Mouse (Mus musculus) forebrain, postnatal 0 days (tissue): ENCODE data around the gene Syngr4. TPM values are rescaled to one million over a fixed set of nuclear protein-coding genes. Genes with fewer than 3 reads are reported as not detected.
"Not testable (repeated sequence)": the region's sequence is repeated elsewhere in the genome, so short reads cannot be mapped to it uniquely, and the experiment has no call there.

Experiments used
- ATAC-seq: fragments of 200-750 bp; cut with Nextera tagmentation; 2 replicates; pipeline ENCODE4 v1.8.0; 2017; ENCODE audit warnings: mild to moderate bottlenecking, moderate library complexity
- DNase-seq: peaks from one replicate; pipeline ENCODE4 v3.0.0-alpha.2; 2015
- H3K27ac ChIP-seq: fragments of 300-500 bp; sonication (generic); 2 replicates; pipeline ENCODE4 v1.5.1; 2014; ENCODE audit warnings: low read depth, mild to moderate bottlenecking, antibody characterized with exemption, low read length, moderate library complexity, mixed read lengths
- H3K27me3 ChIP-seq: fragments of 300-500 bp; sonication (generic); 2 replicates; pipeline ENCODE4 v1.6.1; 2014; ENCODE audit warnings: mild to moderate bottlenecking, low read length, mixed read lengths; ENCODE audit not compliant: insufficient read depth
- H3K36me3 ChIP-seq: fragments of 300-500 bp; sonication (generic); 2 replicates; pipeline ENCODE4 v1.6.1; 2014; ENCODE audit warnings: mild to moderate bottlenecking, moderate library complexity; ENCODE audit not compliant: insufficient read depth
- H3K4me1 ChIP-seq: fragments of 300-500 bp; sonication (generic); 2 replicates; pipeline ENCODE4 v1.6.1; 2014; ENCODE audit warnings: antibody characterized with exemption; ENCODE audit not compliant: insufficient read depth
- H3K4me2 ChIP-seq: fragments of 300-500 bp; sonication (generic); 2 replicates; pipeline ENCODE4 v1.6.1; 2014; ENCODE audit warnings: low read depth, mild to moderate bottlenecking, moderate library complexity
- H3K4me3 ChIP-seq: fragments of 300-500 bp; sonication (generic); 2 replicates; pipeline ENCODE4 v1.5.1; 2014; ENCODE audit warnings: low read depth, low read length, mixed read lengths
- H3K9ac ChIP-seq: fragments of 300-500 bp; sonication (generic); 2 replicates; pipeline ENCODE4 v1.6.1; 2014; ENCODE audit warnings: mild to moderate bottlenecking
- H3K9me3 ChIP-seq: fragments of 300-500 bp; sonication (generic); 2 replicates; pipeline ENCODE4 v1.6.1; 2016; ENCODE audit warnings: low read length
- CTCF ChIP-seq: sonication (generic); IDR thresholded peaks from 2 replicates; pipeline ENCODE4 v1.5.1; 2016; ENCODE audit warnings: antibody characterized with exemption, control low read depth, low read depth
- WGBS: fragments of 180-500 bp; shearing (Covaris S2); extraction: QIAGEN DNeasy Blood & Tissue Kit; methylation state at CpG from one replicate; pipeline ENCODE4 v1.1.7; 2014; 5-methylcytosine and 5-hydroxymethylcytosine counted together
- polyA plus RNA-seq: library from polyadenylated mRNA; unstranded; fragments of >200 nt; fragmentation: Nextera tagmentation; extraction: Ambion mirVana; gene quantifications from 2 replicates; pipeline ENCODE4 v1.2.1, GENCODE M21; 2015
- total RNA-seq: library from RNA; depleted of rRNA; stranded (reverse); fragments of >200 nt; gene quantifications from 2 replicates; pipeline ENCODE4 v1.2.3, GENCODE M21; 2014

Syngr4 gene
- total and polyA plus RNA-seq, 2 experiments from 2014 or later, result 0.40 TPM; not detected in 1

DNA sequence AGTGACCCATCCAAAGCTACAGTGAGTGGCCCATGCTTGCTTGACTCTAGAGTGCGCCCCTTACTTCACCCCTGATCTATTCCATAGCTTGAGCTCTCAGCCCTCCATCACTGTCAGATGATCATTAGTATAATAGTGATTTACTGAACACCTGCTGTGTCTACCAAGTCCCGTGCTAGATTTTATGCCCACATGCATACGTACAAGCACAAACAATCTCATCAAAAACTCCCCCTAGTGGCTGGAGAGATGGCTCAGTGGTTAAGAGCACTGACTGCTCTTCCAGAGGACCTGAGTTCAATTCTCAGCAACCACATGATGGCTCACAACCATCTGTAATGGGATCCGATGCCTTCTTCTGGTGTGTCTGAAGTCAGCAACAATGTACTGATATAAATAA, 1.6 kb upstream of the Syngr4 start:
- peak overlapping the region; percentile 71; the same call in 1 of the 2 replicates for H3K4me2 ChIP-seq
- WGBS, result 48% methylated on average over 4 of the region's 4 CpGs
- H3K36me3 ChIP-seq, H3K27me3 ChIP-seq, H3K9me3 ChIP-seq, ATAC-seq, H3K27ac ChIP-seq, H3K4me1 ChIP-seq, H3K9ac ChIP-seq: not testable (repeated sequence)
- peak; percentile 49 for TF ChIP-seq CTCF
- DNase-seq, result peak; percentile 32
- H3K4me3 ChIP-seq, result peak overlapping the region; percentile 55; the same call in 1 of the 2 replicates

DNA sequence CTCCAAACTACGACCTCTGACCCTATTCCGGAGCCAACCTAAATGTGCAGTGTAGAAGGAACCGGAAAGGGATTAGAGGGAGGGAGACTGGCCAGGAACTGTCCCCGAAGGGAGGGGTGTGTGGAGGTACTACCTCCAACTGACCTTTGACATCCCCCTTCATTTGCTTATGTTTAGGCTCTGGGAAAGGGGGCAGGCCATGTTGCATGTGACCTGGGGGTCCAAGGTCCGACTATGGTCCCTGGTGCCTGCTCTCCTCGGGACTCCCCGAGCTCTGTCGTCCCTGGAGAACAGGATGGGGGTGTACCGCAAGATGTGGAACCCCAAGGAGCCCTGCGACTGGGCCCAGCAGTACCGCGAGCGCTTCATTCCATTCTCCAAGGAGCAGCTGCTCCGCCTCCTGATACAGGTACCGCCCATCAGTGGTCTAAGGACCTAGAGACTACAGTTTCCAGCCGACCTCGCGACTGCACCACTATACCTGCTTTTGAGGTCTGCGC, 794 bp upstream of the Syngr4 start:
- no peaks in the 10 kb centered on the region for H3K9me3 ChIP-seq
- peak overlapping the region; percentile 74 for H3K27ac ChIP-seq
- no peaks in the 10 kb centered on the region for H3K36me3 ChIP-seq
- TF ChIP-seq CTCF, result no peak
- H3K27me3 ChIP-seq, result no peaks in the 10 kb centered on the region
- H3K9ac ChIP-seq, result peak overlapping the region; percentile 63
- peak; percentile 67 for DNase-seq
- peak; percentile 51 for ATAC-seq
- no peaks in the 10 kb centered on the region for H3K4me1 ChIP-seq
- WGBS, result 2% methylated on average over 19 of the region's 19 CpGs
- H3K4me2 ChIP-seq, result peak overlapping the region; percentile 71
- peak overlapping the region; percentile 55 for H3K4me3 ChIP-seq

DNA sequence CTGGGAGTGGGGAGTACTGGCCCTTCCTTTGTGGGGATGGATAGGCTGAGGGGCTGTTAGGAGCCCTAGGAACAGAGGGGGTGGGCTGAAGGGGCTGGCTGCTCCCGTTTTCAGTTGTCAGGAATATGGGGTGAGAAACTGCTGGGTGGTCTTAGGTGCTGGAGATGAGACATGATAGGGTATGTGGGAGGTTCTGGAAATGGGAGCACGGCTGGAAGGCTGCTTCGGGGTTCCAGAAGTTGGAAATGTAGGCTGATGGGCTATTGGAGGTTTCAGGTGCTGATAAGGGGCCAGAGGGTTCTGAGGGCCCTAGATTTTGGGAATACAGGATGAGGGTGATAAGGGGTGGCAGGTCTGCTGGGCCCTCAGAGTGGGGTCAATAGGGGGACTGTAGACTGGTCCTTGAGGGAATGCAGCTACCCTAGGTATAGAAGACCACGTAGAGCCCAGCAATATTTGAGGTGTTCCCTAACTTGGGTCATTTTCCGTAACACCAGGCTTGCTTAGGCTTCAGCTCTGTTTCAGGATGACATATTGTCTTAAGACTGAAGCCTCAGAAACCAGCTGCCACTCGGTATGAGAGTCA, 490 bp downstream of the Syngr4 start:
- DNase-seq, result no peak
- Histone ChIP-seq H3K4me2 (peak overlapping the region; percentile 71), H3K4me1 (no peaks in the 10 kb centered on the region), H3K27ac (no peak overlapping the region), H3K36me3 (no peaks in the 10 kb centered on the region), H3K4me3 (peak overlapping the region; percentile 55), H3K27me3 (no peaks in the 10 kb centered on the region), H3K9ac (no peak overlapping the region), H3K9me3 (no peaks in the 10 kb centered on the region)
- WGBS, result 76% methylated on average over 6 of the region's 6 CpGs
- TF ChIP-seq CTCF, result no peak
- ATAC-seq, result no peak

DNA sequence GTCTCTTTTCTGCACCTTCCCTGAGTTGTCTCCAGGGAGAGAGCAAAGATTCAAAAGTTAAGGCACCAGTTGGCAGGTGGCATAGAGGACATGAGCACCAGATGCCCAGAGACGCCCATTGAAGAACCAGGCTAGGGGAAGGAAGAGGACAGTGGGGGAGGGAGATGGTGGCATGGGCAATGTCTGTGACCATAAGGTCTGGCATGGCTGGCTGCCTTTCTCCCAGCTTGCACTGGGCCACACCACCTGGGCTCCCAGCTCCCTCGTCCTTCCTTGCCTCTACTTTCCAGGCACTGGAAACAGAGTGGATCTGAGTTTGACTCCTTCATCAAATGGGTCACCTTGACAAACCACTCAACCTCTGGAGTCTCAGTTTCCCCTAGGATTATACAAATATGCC, 3.9 kb downstream of the Syngr4 start:
- H3K36me3 ChIP-seq, result no peaks in the 10 kb centered on the region
- no peaks in the 10 kb centered on the region for H3K9me3 ChIP-seq
- H3K4me2 ChIP-seq, result no peak overlapping the region
- WGBS, result 83% methylated on average over 2 of the region's 2 CpGs
- ATAC-seq (no peak), DNase-seq (no peak)
- no peak for TF ChIP-seq CTCF
- no peak overlapping the region for H3K9ac ChIP-seq
- no peak overlapping the region for H3K4me3 ChIP-seq
- no peak overlapping the region for H3K27ac ChIP-seq
- no peaks in the 10 kb centered on the region for H3K4me1 ChIP-seq
- H3K27me3 ChIP-seq, result no peaks in the 10 kb centered on the region

DNA sequence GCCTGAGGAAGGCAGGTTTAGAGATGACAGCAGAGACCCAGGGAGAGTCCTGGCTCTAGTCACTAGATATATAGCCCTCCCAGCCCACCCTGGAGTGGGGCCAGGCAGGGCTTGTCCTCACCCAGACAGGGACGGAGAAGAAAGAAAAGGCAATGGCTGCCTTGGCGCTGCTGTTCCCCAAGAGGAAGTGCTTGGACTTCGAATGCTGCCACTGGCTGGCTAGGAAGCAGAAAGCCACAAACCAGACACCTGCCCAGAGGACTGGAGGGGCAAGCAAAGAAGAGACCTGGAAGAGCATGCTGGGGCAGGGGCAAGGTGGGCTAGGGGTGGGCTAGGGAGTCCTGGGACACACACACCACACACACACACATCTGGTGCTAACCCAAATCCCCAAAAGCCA, 9.3 kb downstream of the Syngr4 start:
- Histone ChIP-seq H3K27me3 (no peaks in the 10 kb centered on the region), H3K4me3 (no peak overlapping the region), H3K9ac (no peak overlapping the region), H3K27ac (no peak overlapping the region), H3K9me3 (no peaks in the 10 kb centered on the region), H3K36me3 (peaks cover 30% of the 10 kb centered on the region), H3K4me1 (no peaks in the 10 kb centered on the region), H3K4me2 (no peak overlapping the region)
- no peak for TF ChIP-seq CTCF
- DNase-seq (no peak), ATAC-seq (no peak)
- WGBS, result 45% methylated on average over 3 of the region's 3 CpGs

DNA sequence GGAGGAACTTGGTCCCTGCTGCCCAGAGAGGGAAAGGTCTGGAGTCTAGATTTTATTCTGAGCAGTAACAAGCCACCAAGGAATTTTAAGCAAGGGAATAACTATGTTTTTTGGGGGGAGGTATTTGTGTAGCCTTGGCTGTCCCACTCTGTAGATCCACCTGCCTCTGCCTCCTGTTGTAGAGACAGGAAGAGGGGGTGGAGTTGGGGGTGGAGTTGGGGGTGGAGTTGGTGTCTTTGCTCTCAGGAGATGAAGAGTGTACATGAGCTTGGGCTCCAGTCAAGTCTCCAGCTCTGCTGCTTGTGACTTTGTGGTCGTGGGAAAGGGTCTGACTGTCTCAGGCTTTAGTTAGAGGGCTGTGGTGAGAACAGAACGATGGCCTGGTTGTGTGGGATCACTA, 15.5 kb downstream of the Syngr4 start:
- TF ChIP-seq CTCF, result no peak
- ATAC-seq, result no peak
- WGBS, result 95% methylated on average over 2 of the region's 2 CpGs

DNA sequence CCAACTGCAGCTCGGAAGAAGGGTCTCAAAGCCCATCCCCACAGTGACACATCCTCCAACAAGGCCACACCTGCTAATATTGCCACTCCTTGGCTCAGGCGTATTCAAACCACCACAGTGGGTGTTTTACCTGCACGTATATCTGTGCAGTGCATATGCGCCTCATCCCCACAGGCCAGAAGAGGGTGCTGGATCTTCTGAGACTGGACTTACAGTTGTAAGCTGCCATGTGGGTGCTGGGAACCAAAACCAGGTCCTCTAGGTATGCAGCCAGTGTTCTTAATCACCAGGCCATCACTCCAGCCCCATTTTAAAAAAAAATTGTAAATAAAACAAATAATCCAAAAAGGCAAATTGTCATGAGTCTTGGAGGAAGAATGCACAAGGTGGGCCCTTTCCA, 16.0 kb downstream of the Syngr4 start:
- DNase-seq (no peak), ATAC-seq (no peak)
- Histone ChIP-seq H3K27me3 (no peaks in the 10 kb centered on the region), H3K4me1 (no peaks in the 10 kb centered on the region), H3K4me3 (no peak overlapping the region), H3K9me3 (no peaks in the 10 kb centered on the region), H3K4me2 (no peak overlapping the region), H3K36me3 (peaks cover 88% of the 10 kb centered on the region), H3K9ac (no peak overlapping the region), H3K27ac (no peak overlapping the region)
- WGBS, result 100% methylated on average over 4 of the region's 4 CpGs
- TF ChIP-seq CTCF, result no peak

More for the DNA sequence above, 15.5 kb downstream of the Syngr4 start:
- no peak overlapping the region for H3K9ac ChIP-seq
- H3K4me3 ChIP-seq, result no peak overlapping the region
- no peak overlapping the region for H3K27ac ChIP-seq
- no peak overlapping the region for H3K4me2 ChIP-seq
- H3K27me3 ChIP-seq, result no peaks in the 10 kb centered on the region
- H3K4me1 ChIP-seq, result no peaks in the 10 kb centered on the region
- H3K9me3 ChIP-seq, result no peaks in the 10 kb centered on the region
- DNase-seq, result no peak
- H3K36me3 ChIP-seq, result peaks cover 83% of the 10 kb centered on the region

DNA sequence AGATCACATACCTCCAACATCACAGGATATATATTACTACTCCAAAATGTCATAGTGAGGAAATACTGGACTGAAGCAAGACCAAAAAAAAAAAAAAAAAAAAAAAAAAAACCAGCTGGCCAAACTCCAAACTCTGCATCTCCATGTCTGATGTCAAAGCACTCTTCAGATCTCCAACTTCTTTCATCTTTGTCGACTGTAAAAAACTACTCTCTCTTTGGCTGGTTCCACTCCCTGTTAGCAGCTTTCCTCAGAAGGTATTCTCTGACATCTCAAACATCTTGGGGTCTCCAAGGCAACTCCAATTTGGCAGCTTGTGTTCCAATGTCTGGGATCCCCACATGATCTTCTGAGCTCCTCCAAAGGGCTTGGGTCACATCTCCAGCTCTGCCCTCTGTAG, 18.2 kb downstream of the Syngr4 start, which contains the start of gene Grin2d:
Gene Grin2d (minus strand): TSS at position 101 of the 400 bp plus-strand sequence.
- WGBS, result 94% methylated on average over 1 of the region's 1 CpGs
- not testable (repeated sequence) for H3K4me2 ChIP-seq, H3K27me3 ChIP-seq, H3K4me3 ChIP-seq, H3K4me1 ChIP-seq, ATAC-seq, H3K9me3 ChIP-seq, DNase-seq, H3K27ac ChIP-seq, H3K9ac ChIP-seq
- peaks cover 79% of the 10 kb centered on the region for H3K36me3 ChIP-seq
